Mouse (Mus musculus) heart, adult 2 months (tissue): ENCODE data around the gene Ptprm. TPM values are rescaled to one million over a fixed set of nuclear protein-coding genes. Genes with fewer than 3 reads are reported as not detected.

Experiments used
- DNase-seq, 2 experiments: peaks; one replicate each; pipeline ENCODE4 v3.0.0; 2021
- H3K27ac ChIP-seq: fragments of 200-600 bp; 2 replicates; pipeline ENCODE4 v1.8.1; 2022
- H3K27me3 ChIP-seq: fragments of 200-500 bp; 2 replicates; pipeline ENCODE4 v1.6.1; 2012; ENCODE audit warnings: mild to moderate bottlenecking, low read length, inconsistent platforms, mixed read lengths; ENCODE audit not compliant: control insufficient read depth, insufficient read depth
- H3K36me3 ChIP-seq: fragments of 200-500 bp; 2 replicates; pipeline ENCODE4 v1.6.1; 2012; ENCODE audit warnings: low read length, inconsistent platforms; ENCODE audit not compliant: control insufficient read depth, insufficient read depth
- H3K4me1 ChIP-seq: fragments of 200-500 bp; 2 replicates; pipeline ENCODE4 v1.6.1; 2011; ENCODE audit warnings: low read length; ENCODE audit not compliant: control insufficient read depth, insufficient read depth
- H3K4me3 ChIP-seq: fragments of 200-600 bp; 2 replicates; pipeline ENCODE4 v1.8.1; 2022
- H3K79me2 ChIP-seq: fragments of 200-500 bp; replicated peaks from 2 replicates; pipeline ENCODE4 v1.6.1; 2012; ENCODE audit warnings: mild to moderate bottlenecking, inconsistent platforms, low read length, moderate library complexity, mixed read lengths; ENCODE audit not compliant: control insufficient read depth, insufficient read depth
- H3K9ac ChIP-seq: fragments of 200-500 bp; 2 replicates; pipeline ENCODE4 v1.6.1; 2012; ENCODE audit warnings: low read depth, mild to moderate bottlenecking, control low read depth, inconsistent platforms, low read length, mixed read lengths
- CTCF ChIP-seq: fragments of 200-600 bp; IDR thresholded peaks from 2 replicates; pipeline ENCODE4 v1.8.1; 2022; ENCODE audit warnings: antibody characterized with exemption, mild to moderate bottlenecking, moderate library complexity
- EP300 ChIP-seq: fragments of 200-500 bp; IDR thresholded peaks from 2 replicates; pipeline ENCODE4 v1.6.1; 2011; ENCODE audit warnings: low read depth, low read length, control low read depth; ENCODE audit not compliant: insufficient read depth
- POLR2A ChIP-seq: fragments of 200-500 bp; IDR thresholded peaks from 2 replicates; pipeline ENCODE4 v1.6.1; 2011; ENCODE audit warnings: mild to moderate bottlenecking, low read depth, low read length, control low read depth; ENCODE audit not compliant: insufficient read depth
- WGBS: fragments of 180-500 bp; shearing (Covaris S2); methylation state at CpG from one replicate; pipeline ENCODE4 v1.1.7; 2018; 5-methylcytosine and 5-hydroxymethylcytosine counted together
- intact Hi-C: fragments of 180-260 bp; cut with DNase I; formaldehyde crosslinking; loops from one replicate; pipeline ENCODE4 v1.15.1; 2025
- polyA plus RNA-seq: library from polyadenylated mRNA; depleted of rRNA; stranded (reverse); fragments of >200 nt; gene quantifications from 2 replicates; pipeline ENCODE4 v1.2.3, GENCODE M21; 2012
- total RNA-seq, 2 experiments: library from RNA; stranded (reverse); gene quantifications; 2 replicates each; pipeline ENCODE4 v1.2.3; 2021

Gene Ptprm
- total and polyA plus RNA-seq, 3 experiments, result 34.6 to 88.5 (median 78.9) TPM

DNA sequence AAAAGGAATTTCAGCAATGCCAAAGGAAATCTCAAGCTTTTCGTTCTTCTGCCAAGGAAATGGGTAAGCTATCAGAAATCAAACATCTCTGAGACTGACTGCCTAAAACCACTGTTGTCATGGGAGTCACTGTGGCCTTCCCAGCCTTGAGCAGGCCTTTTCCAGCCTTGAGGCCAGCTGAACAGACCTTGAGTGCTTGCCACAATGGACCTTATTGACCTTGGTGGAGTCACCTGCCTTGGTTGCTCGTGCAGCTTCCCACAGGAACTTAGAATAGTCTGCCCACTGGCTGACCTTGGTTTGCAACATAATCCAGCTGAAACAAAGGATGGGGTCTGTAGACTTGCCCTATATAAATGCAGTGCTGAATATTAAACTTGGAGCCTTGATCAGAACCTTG, 395.5 kb downstream of the Ptprm start:
- Histone ChIP-seq H3K36me3 (peaks cover 6% of the 10 kb centered on the region), H3K27me3 (no peaks in the 10 kb centered on the region), H3K27ac (no peak overlapping the region), H3K9ac (no peak overlapping the region), H3K79me2 (no peaks in the 10 kb centered on the region), H3K4me1 (peaks cover 4% of the 10 kb centered on the region), H3K4me3 (no peak overlapping the region)
- 65% methylated on average over 2 of the region's 2 CpGs for WGBS
- TF ChIP-seq EP300, result no peak
- no peak for DNase-seq
- intact Hi-C loops, result no loop called here

DNA sequence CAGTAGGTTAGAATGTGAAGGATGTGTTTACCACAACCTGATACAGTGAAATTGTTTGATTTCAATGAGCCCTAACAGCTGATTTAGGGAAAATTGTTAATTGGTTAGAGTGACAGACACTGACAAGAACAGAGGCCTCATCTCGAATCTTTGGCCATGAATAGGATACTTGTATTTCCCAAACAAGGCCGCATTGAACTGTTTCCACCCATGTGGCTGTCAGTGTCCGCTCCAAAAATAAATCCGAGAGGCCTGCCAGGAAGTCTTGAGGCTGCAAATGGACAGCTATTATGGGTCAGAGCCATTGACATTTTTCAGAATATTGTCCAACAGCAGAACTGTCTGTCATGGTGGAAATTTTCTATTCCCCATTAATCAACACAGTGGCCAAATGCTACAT, 409.8 kb downstream of the Ptprm start:
- Histone ChIP-seq H3K4me3 (no peak overlapping the region), H3K27ac (no peak overlapping the region; the same call in 1 of the 2 replicates), H3K9ac (no peak overlapping the region), H3K27me3 (no peaks in the 10 kb centered on the region), H3K79me2 (no peaks in the 10 kb centered on the region), H3K36me3 (no peaks in the 10 kb centered on the region; the same call in 1 of the 2 replicates), H3K4me1 (peaks cover 1% of the 10 kb centered on the region)
- intact Hi-C loops, result no loop called here
- WGBS, result 36% methylated on average over 4 of the region's 4 CpGs
- DNase-seq, result peak in 1 of 2 experiments; percentile 10
- no peak for TF ChIP-seq CTCF
- TF ChIP-seq EP300, result no peak
- TF ChIP-seq POLR2A, result no peak

- Histone ChIP-seq H3K79me2 (no peaks in the 10 kb centered on the region), H3K27ac (no peak overlapping the region), H3K36me3 (no peaks in the 10 kb centered on the region; the same call in 1 of the 2 replicates), H3K4me3 (no peak overlapping the region), H3K9ac (no peak overlapping the region), H3K4me1 (peaks cover 1% of the 10 kb centered on the region), H3K27me3 (no peaks in the 10 kb centered on the region)
- WGBS, result 92% methylated on average over 9 of the region's 9 CpGs
- DNase-seq, result no peak
- TF ChIP-seq CTCF (no peak), EP300 (no peak), POLR2A (no peak)
- intact Hi-C loops, result no loop called here
Observed at GRCm38 (mm10) chr17:66943539-66943938, 410.7 kb downstream of the Ptprm start.

GRCm38 (mm10) chr17:66925611-66926010, 428.6 kb downstream of the Ptprm start:
- H3K9ac ChIP-seq, result no peak overlapping the region
- H3K79me2 ChIP-seq, result no peaks in the 10 kb centered on the region
- H3K4me3 ChIP-seq, result no peak overlapping the region
- intact Hi-C loops, result no loop called here
- 74% methylated on average over 5 of the region's 5 CpGs for WGBS
- no peaks in the 10 kb centered on the region for H3K36me3 ChIP-seq
- H3K27me3 ChIP-seq, result no peaks in the 10 kb centered on the region
- TF ChIP-seq EP300 (no peak), CTCF (no peak), POLR2A (no peak)
- DNase-seq, result no peak
- H3K4me1 ChIP-seq, result no peaks in the 10 kb centered on the region
- no peak overlapping the region for H3K27ac ChIP-seq

GRCm38 (mm10) chr17:66914696-66915095, 439.6 kb downstream of the Ptprm start:
- Histone ChIP-seq H3K9ac (no peak overlapping the region), H3K4me1 (no peaks in the 10 kb centered on the region), H3K27me3 (no peaks in the 10 kb centered on the region), H3K36me3 (no peaks in the 10 kb centered on the region), H3K27ac (no peak overlapping the region), H3K79me2 (no peaks in the 10 kb centered on the region), H3K4me3 (no peak overlapping the region)
- intact Hi-C loops, result no loop called here
- no peak for DNase-seq
- no peak for TF ChIP-seq EP300
- no peak for TF ChIP-seq POLR2A
- no peak for TF ChIP-seq CTCF
- WGBS, result 57% methylated on average over 6 of the region's 6 CpGs

GRCm38 (mm10) chr17:66912533-66912932, 441.7 kb downstream of the Ptprm start:
- Histone ChIP-seq H3K4me1 (no peaks in the 10 kb centered on the region), H3K27ac (no peak overlapping the region), H3K27me3 (no peaks in the 10 kb centered on the region), H3K36me3 (no peaks in the 10 kb centered on the region), H3K9ac (no peak overlapping the region), H3K4me3 (no peak overlapping the region), H3K79me2 (no peaks in the 10 kb centered on the region)
- WGBS, result 92% methylated on average over 6 of the region's 6 CpGs
- intact Hi-C loops, result no loop called here
- TF ChIP-seq POLR2A (no peak), EP300 (no peak), CTCF (no peak)
- no peak for DNase-seq
